Mouse (Mus musculus) activated CD4-positive, CD25-positive, alpha-beta regulatory T cell, adult 9 weeks (primary cell): ENCODE results near the gene Gpr173. TPM values are rescaled to one million over a fixed set of nuclear protein-coding genes. Genes with fewer than 3 reads are reported as not detected.

Experiments used
- polyA plus RNA-seq: library from polyadenylated mRNA; unstranded; fragments of 100-300 nt; shearing (Covaris generic); gene quantifications from one replicate; pipeline ENCODE4 v1.2.1, GENCODE M21; 2017

Gene Gpr173
- polyA plus RNA-seq: not detected

DNA sequence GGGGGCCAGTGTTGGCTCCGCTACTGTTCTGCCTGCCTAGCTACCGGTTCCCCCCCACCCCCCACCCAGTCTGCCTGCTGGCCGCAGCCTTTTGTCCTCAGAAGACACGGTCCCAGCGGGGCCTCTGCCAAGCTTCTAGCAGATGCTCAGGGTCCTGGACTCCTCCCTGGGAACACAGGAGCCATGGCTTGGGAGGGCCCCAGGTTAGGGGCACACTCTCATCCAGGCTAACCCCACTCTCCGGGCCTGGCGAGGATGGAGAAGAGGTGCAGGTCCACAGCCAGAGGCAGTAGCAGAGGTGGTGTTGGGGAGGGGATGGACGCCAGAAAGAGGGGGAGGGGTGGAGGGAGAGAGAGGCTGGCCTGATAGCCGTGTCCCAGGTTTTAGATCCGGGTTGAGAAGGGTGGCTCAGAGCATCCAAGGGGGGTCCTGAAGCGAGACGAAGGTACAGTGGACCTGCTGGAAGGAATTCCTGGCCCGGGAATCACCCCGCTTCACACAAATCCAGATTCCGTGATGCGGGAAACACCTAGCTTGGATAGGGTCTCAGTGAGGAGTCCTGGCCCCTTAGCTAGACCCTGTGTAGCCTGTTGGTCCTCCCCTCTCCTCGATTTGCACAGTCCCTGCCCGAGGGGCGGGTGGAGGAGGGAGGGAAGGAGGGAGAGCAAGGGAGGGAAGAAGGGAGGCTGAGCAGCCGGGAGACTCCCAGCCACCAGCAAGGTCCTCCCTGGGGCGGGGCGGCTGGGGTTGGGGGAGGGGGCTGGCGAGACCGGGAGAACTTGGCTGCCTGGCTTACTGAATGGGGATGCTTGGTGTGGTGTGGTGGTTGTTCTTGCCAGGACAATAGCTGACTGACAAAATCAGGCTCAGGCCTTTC lies at the start of gene Gpr173:
Gene Gpr173 (minus strand): TSS at position 308 of the 877 bp plus-strand sequence.

DNA sequence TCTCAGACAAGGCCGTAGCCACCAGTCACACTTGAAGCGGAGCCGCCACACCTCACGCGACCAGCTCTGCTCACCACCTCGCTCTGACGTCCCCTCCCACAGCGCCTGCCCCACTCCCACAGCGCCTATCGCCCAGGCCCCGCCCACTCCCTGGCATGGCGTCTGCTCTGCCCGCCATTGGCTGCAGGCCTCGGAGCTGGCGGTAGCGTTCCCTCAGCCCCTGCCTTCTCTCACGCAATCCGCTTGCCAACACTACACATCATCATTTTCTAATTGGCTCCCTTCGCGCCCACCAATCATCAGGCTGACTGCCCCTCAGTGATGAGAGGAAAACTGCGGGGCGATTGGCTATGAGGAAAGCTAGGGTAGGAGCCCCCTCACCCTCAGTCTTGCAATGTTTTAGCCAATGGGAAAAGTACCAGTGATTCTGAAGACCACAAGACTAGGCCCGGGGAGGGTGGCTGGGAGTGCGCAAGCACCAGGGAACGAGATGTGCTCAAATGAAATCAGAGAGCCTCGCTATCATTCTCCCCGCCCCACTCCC lies 26.1 kb downstream of the Gpr173 start, which contains the start of gene Tspyl2:
Gene Tspyl2 (minus strand): TSS at position 68 of the 544 bp plus-strand sequence.

DNA sequence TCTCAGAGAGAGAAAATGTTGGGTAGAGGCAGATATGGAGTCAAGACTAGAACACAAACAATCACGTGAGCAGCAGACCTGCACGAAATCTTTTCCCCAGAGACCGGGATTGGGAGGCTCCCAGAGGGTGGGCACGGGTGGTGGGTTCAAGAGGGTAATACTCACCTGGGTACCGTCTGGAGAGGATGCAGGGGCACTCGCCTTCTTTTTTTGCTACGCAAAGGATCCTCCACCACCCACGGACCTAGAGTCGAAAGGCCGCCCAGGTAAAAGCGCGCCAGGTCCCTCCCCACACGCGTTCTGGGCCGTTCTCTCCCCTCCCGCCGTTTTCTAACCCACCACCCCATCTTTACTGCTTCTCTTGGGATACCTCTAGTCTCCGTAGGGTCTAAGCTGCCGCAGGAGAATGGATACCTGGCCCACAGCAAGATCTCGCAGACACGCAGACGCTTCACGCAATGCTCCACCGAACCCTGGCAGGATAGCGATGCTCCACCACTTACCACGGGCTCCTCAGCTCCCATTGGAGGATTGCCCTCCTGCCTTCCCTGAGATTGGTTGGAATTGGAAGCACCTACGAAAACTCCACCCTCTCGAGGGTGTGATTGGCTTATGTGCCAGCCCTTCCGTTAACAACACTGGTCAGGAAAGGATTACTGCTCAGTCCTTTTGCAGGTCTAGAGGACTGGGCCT lies 41.4 kb downstream of the Gpr173 start, which contains the start of gene Kantr:
Gene Kantr (minus strand): TSS at position 500 of the 693 bp plus-strand sequence.

Other genes starting within 250 kb of the Gpr173 start
- 0.05 TPM for gene Iqsec2, start 224.4 kb downstream of the Gpr173 start, polyA plus RNA-seq
- 61.8 TPM for gene Kdm5c, start 135.7 kb downstream of the Gpr173 start, polyA plus RNA-seq
- 28.2 TPM for gene Kantr, start 41.2 kb downstream of the Gpr173 start, polyA plus RNA-seq
- 32.2 TPM for gene Tspyl2, start 26.3 kb downstream of the Gpr173 start, polyA plus RNA-seq
- gene Cldn34a, start 194.6 kb upstream of the Gpr173 start, polyA plus RNA-seq: not detected